Mouse (Mus musculus) G1E-ER4 (cell line): ENCODE results near the gene Piwil1. TPM values are rescaled to one million over a fixed set of nuclear protein-coding genes. Genes with fewer than 3 reads are reported as not detected.

Experiments used
- GATA1 ChIP-seq: IDR thresholded peaks from one replicate; pipeline ENCODE4 v1.8.0; 2012; ENCODE audit warnings: low read length, inconsistent platforms
- polyA plus RNA-seq: library from polyadenylated mRNA; stranded (reverse); fragments of >175 nt; gene quantifications from 2 replicates; pipeline ENCODE4 v1.2.3, GENCODE M21; 2012

Gene Piwil1
- polyA plus RNA-seq, result not detected in 2 replicates

DNA sequence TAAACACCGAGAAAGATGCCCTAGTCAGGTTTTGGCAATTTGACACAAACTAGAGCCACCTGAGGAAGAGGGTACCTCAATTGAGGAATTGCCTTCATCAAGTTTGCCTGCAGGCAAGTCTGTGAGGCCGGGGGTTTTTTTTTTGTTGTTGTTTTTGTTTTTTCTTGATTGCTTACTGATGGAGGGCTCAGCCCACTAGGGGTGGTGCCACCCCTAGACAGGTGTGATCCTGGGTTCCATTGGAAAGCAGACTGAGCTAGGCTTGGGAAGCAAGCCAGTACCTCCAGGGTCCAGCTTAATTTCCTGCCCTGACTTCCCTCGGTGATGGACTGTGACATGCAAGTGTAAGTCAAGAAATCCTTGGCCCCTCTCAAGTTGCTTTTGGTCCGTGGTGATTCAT lies at the start of gene Piwil1:
TSS of gene Piwil1 (plus strand) at position 301 of the 400 bp plus-strand sequence.
- TF ChIP-seq GATA1, result no peak

DNA sequence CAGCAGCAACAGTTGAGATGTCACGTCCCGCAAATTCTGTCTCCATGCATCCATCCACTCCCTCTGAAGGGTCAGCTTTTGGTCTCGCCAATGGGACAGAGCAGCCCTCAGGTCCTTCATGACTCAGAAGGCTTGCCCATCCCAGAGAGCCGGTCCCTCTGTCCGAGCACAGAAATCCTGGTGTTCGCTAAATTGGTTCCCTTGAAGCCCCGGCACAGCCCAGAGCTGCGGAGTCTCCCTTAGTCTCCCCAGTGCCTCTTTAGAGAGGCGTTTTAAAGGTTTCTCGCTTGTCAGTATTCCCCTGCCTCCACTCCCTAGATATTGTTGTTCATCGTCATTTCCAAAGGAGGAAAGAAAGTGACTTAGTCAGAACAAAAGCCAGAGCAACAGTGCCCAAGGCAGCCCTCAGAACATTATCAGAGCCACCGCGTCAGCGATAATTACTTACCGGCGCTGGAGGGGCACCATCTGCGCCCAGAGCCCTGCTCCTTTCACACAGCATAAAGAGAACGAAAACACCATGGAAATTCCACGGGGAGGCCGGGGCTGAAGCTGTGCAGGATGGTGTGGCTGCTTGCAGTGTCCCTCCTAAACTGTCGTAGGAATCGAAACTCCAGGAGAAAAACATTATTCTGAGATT lies 45.7 kb upstream of the Piwil1 start:
- no peak for TF ChIP-seq GATA1

DNA sequence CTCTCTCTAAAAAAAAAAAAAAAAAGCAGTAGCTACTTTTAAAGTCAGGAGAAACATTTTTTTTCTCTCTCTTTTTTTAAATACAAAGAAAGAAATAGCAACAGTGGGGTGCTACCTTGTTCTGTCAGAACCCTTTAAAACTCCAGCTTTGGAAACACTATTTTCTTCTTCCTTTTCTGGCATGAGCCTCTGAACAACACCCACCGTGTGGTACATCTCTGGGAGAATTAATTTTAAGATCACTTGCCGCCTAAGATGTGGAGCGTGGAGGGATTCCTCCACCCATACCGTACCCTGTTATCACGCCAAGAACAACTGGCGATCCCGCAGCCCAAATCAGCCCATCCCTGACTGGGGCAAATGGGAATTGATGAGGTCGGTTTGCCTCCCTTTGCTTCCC lies 42.2 kb upstream of the Piwil1 start:
- no peak for TF ChIP-seq GATA1

DNA sequence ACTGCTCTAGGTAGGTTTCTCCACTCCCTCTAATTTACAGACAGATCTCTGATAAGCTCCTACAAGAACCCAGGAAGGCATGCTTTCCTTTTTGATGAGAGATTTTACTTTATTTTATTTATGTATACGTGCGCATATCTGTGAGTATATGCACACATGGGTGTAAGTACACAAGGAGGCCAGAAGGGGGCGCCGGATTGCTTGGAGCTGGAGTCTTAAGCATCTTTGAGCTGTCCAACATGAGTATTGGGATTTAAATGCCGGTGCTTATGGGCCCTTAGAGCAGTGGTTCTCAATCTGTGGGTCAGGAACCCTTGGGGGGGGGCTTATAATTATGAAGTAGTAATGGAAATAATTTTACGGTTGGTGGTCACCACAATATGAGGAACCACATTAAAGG lies 39.4 kb upstream of the Piwil1 start:
- no peak for TF ChIP-seq GATA1

DNA sequence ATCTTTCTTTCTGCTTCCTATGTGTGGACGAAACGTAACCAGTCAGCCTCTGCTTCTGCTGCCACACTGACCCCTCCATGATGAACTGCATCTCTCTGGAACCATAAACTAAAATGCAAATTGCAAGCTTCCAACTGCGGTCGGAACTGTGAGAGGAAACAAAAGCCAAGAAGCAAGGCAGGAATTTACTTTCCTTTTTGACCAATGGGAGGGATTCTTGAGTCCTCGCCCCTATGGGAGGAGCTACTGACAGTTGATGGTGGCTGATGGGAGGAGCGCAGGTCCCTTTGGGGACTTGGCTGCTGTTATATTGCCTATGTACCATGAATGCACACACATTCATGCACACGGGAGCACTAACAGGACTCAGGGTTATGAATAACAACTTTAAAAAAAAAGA lies 38.3 kb upstream of the Piwil1 start:
- no peak for TF ChIP-seq GATA1

DNA sequence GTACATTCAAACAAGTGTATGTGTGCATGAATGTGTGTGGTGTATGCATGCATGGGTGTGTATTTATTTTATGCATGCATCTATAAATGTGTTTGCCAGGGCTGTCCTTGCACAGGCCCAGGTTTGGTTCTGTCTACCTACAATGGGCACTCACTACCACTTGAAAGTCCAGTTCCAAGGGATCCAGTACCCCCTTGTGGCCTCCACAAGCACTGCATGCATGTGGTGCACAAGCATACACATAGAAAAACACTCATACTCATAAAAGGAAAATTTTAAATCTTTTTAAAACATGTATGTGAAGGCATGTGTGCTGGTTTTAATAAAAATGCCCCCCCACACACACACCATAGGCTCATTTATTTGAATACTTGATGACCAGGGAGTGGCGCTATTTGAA lies 37.3 kb upstream of the Piwil1 start:
- no peak for TF ChIP-seq GATA1

DNA sequence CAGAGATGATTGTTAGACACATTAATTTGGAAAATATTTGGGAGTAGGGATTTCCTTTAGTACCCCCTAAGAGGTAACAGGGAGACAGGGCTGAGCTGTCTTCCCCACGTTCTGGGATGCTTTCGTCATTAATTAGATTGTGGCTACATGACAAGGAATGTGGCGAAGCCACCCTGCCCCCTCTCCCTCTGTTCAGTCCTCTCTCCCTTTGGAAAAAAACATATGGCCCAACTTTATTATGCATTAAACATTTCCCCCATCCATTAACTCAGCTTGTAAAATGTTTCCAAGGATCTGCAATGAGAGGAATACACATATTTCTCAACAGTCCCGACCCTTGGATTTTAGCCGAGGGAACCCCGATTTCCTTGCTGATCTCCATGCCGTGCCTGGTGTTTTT lies 35.0 kb upstream of the Piwil1 start:
- no peak for TF ChIP-seq GATA1

DNA sequence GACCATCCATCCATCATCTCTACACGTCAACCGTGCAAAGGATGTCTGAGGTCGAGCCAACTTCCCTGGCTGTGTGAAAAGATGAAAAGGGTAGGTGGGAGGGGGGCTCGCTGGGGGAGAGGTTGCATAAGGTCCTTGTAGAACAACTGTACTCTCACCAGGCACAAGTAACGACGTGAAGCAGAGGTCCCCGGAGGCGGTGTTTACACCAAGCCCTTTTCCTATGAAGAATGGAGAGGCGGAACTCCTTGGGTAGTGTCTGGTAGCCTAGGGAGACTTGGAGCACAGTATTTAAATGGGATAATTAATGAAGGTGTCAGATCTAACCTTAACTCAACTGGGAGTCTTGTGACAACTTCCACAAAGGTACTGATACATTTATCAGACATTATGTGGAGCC lies 28.2 kb upstream of the Piwil1 start:
- TF ChIP-seq GATA1, result no peak

DNA sequence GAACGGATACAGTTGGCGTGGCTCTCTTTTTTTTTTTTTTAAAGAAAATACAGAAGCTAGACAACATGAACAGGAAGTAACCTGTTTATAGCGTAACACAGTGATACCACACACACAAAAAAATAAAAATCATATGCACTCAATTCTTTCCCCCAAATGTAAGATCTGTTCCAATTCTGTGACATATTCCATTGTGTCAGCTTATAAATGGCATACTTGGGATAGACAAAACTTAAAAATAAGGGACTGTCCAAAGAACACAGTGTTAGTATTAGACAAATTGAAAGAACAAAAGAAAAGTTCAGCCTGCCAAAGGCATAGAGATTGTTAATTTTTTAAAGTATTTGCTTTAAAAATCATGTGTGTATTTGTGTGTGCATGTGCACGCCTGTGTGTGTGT lies 25.0 kb upstream of the Piwil1 start:
- TF ChIP-seq GATA1, result no peak

DNA sequence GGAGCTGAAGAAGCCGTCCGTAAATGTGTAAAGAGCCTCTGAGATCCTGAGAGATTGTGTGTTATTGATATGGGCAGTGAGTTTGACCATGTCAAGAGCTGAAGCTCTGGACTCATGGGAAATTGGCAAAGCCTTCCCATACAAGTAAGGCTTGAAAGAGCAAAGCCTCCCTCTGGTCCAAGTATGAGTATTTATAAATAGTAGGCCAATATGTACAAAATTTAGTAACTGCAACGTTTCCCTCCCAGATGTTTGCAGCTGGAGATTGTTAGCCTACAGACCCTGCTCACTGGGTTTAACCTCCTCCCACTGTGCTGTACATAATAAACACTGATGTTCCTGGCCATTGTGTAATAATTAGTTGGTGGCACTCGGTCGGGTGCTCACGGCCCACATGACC lies 24.5 kb upstream of the Piwil1 start:
- no peak for TF ChIP-seq GATA1

DNA sequence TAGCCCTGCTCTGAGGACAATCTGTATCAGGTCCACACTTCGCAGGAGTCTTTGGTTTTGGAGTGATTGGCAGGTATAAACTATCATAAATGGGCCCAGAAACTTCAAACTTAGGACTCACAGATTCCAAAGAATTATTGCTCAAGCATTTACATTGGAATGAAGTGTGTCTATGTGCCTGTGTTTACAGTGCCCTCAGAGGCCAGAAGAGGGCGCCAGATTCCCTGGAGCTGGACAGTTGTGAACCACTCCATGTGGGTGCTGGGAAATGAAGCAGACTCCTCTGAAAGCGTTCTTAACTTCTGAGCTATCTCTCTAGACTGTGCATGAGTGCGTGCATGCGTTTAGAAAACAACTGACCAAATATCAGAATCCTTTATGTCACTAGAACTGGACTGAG lies 20.9 kb upstream of the Piwil1 start:
- no peak for TF ChIP-seq GATA1

DNA sequence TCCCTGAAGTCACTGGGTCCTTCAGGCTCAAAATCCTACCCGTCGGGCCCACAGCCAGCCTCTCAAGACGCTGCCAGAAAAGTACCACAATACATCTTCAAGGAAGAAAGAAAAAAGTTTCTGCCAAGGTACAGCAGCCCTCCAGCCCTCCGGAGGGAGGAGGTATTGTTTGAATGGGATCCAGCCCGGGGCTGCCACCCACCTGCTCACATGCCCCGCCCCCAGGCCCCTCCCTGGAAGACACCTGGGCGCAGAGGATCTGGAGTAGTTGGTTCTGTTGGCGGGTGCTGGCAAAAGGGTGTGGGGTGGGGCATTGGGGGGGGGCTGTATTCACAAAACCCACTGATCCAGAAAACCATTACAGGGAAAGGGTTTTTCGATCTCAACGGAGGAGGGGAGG lies 18.1 kb upstream of the Piwil1 start:
- no peak for TF ChIP-seq GATA1

DNA sequence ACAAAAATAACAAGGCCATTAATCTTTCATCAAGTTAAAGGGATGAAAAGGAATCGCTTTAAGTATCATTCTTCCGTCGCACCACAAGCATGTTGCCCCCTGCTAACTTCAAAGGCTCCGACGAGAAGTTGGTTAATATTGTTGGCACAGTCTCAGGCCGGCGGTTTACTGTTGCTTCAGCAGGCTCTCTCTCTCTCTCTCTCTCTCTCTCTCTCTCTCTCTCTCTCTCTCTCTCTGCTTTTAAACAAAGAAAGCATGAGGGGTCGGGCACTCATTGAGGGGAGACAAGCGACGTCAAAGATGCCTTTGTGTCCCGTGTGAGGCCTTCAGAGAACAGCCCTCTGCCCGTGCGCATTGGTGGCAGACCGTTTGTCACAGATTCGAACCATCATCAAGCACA lies 17.7 kb upstream of the Piwil1 start:
- no peak for TF ChIP-seq GATA1

DNA sequence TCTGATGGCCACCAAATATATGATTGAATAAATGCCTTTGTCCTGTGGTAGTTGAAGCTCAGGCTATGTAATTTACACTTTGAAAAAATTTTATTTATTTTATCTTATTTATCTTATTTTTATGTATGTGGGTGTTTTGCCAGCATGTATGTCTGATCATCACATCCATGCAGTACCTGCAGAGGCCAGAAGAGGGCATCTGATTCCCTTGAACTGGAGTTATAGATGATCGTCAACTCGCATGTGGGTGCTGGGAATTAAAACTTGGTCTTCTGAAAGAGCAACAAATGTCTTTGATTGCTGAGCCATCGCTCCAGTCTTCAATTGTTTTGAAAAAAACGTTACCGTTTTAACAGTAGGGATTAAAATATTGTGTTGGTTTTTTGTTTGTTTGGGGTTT lies 15.2 kb upstream of the Piwil1 start:
- no peak for TF ChIP-seq GATA1

DNA sequence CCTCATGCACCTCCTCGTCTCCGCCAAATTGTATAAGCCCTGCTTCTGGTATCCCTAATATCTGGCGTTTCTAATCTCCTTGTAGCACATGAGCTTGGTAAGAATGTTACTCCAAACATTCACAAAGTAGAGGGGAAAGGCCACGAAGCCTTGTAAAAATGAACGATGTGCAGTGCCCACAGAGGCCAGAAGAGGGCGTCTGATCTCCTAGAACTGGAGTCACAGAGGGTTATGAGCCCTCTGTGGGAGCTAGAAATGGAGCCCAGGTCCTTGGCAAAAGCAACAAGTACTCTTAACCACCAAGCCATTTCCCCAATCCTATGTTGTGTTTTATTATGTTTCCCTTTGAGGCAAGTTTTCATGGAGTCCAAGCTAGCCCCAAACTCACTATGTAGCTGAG lies 8.2 kb upstream of the Piwil1 start:
- TF ChIP-seq GATA1, result no peak

DNA sequence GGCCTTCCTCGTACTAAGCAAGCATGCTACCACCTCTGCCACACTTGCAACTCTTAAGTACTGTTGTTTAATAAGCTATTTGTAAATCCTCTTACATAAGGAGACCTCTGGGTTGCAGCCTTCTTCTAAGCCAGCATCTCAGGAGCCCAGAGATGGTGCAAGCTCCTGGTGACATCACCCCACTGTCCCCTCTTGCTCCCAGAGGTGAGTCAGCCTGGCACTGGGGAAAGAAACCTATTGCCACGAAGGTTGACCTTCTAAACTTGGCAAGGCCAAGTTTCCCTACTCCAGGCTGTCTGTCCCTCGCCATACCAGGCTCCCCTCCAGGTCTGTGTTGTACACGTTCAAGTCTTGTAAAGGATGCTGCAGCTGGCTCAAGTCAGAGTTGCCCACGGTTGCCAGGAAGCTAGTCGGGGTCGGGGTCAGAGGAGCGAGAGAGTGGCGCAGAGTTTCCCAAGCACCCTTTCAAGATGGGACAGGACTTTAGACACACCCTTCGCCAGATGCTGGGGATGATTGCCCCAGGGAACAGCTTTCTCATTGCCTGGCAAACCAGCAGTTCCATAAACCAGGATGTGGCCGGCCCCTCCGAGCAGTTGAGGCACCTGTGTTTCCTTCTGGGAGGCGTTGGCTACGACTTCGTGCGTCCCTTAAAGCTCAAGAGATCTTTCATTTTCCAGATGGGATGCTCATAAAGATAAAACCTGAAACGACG lies 7.6 kb upstream of the Piwil1 start:
- TF ChIP-seq GATA1, result no peak

DNA sequence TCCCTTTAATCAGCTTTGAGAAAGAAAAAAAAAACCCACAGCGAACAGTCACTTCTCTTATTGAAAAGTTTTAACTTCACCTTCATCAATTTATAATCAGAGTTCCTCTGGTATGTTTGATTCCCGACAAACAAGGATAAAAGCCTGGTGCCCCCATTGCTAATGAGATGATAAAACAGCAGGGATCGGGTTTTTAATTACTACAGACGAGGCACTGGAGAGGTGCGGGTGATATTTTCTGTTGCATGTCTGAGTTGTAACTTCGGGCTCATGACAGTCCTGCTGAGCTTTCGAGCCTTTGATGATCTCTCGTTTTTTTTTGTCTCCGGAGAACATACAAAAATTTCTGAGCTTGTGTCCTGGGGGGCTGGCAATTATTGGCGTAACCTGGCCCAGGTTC lies 5.5 kb upstream of the Piwil1 start:
- no peak for TF ChIP-seq GATA1
